Mouse (Mus musculus): ENCODE measurements around the gene Gdf3.

Gdf3 gene

GRCm38 (mm10) chr6:122565070-122565784 lies 44.7 kb downstream of the Gdf3 start:
- DNase-seq (ENCODE audit: low spot score in 2 of 2) = no peak

GRCm38 (mm10) chr6:122562463-122562862 lies 47.4 kb downstream of the Gdf3 start:
- peak in 1 of 2 experiments; percentile 71 for DNase-seq (ENCODE audit: low spot score in 2 of 2)

- no peak for DNase-seq (ENCODE audit: low spot score in 2 of 2)
These were observed 48.9 kb downstream of the Gdf3 start for GRCm38 (mm10) chr6:122561005-122561404.

GRCm38 (mm10) chr6:122560427-122560826 lies 49.5 kb downstream of the Gdf3 start:
- DNase-seq (ENCODE audit: low spot score in 2 of 2) = peak in 1 of 2 experiments; percentile 72

- DNase-seq (ENCODE audit: low spot score in 2 of 2) = peak; percentile 11 to 84
These were observed 52.8 kb downstream of the Gdf3 start for GRCm38 (mm10) chr6:122556959-122557561.

All from left cerebral cortex, adult 9 months (tissue).